Comparison of ENCODE assay signal across 15 mouse cellular contexts in genomic region chr4:104448199-104448598, GRCm38 (mm10).
"Had no signal": no experiment of that assay in that cellular context is flagged by ENCODE, and none has a peak within 500 bp of the region (broad histone marks: within the 10 kb centered on the region; RNA-seq: fewer than 3 reads in every experiment).

No protein-coding gene starts in this region.

- H3K27me3 ChIP-seq: neural tube, embryonic 15.5 days; stomach, embryonic 15.5 days had no signal

- H3K4me3 ChIP-seq: neural tube, embryonic 15.5 days; stomach, embryonic 15.5 days had no signal

- H3K27ac ChIP-seq: neural tube, embryonic 15.5 days; stomach, embryonic 15.5 days; stomach, postnatal 0 days had no signal

- DNase-seq: retina, postnatal 1 day; right cerebral cortex, adult 18-20 months; right cerebral cortex, postnatal 14 days; right cerebral cortex, postnatal 25 days; right cerebral cortex, postnatal 4 days; spleen, adult 18-20 months; thymus, adult 18-20 months; thymus, adult 2 months; thymus, postnatal 14 days; thymus, postnatal 25 days; thymus, postnatal 36 days; thymus, postnatal 4 days had no signal

- H3K4me1 ChIP-seq: stomach, embryonic 15.5 days had no signal
